Mouse (Mus musculus): ENCODE data around the gene Adrm1.

GRCm38 (mm10) chr2:180200681-180201080 lies 29.4 kb downstream of the Adrm1 start:
- TF ChIP-seq POLR2A (IDR thresholded peaks at IDR 0.05; ENCODE audit: borderline replicate concordance, low read depth, low read length) = no peak
- no peak for TF ChIP-seq CTCF (IDR thresholded peaks at IDR 0.05; ENCODE audit: low read depth, low read length)
